Mouse (Mus musculus) ES-Bruce4 (cell line): ENCODE measurements around the gene Slfn1. TPM values are rescaled to one million over a fixed set of nuclear protein-coding genes. Genes with fewer than 3 reads are reported as not detected.
"Not testable (repeated sequence)": the region's sequence is repeated elsewhere in the genome, so short reads cannot be mapped to it uniquely, and the experiment has no call there.

Experiments used
- H3K27ac ChIP-seq: 2 replicates; pipeline ENCODE4 v1.5.1; 2012; ENCODE audit warnings: low read length, inconsistent platforms; ENCODE audit not compliant: insufficient read depth
- H3K27me3 ChIP-seq: 2 replicates; pipeline ENCODE4 v1.6.1; 2012; ENCODE audit warnings: mild to moderate bottlenecking, low read length, inconsistent platforms; ENCODE audit not compliant: control insufficient read depth, poor library complexity, insufficient read depth, severe bottlenecking
- H3K36me3 ChIP-seq: 2 replicates; pipeline ENCODE4 v1.6.1; 2012; ENCODE audit warnings: inconsistent platforms, mild to moderate bottlenecking, low read length, moderate library complexity; ENCODE audit not compliant: control insufficient read depth, poor library complexity, insufficient read depth, severe bottlenecking
- H3K4me1 ChIP-seq: one replicate; pipeline ENCODE4 v1.8.1; 2011; ENCODE audit warnings: low read length; ENCODE audit not compliant: control insufficient read depth, insufficient read depth
- H3K4me3 ChIP-seq: 2 replicates; pipeline ENCODE4 v1.5.1; 2011; ENCODE audit warnings: low read depth, mild to moderate bottlenecking, low read length
- H3K9ac ChIP-seq: 2 replicates; pipeline ENCODE4 v1.6.1; 2012; ENCODE audit warnings: low read depth, mild to moderate bottlenecking, inconsistent platforms; ENCODE audit not compliant: poor library complexity, severe bottlenecking
- H3K9me3 ChIP-seq: replicated peaks from 2 replicates; pipeline ENCODE4 v1.6.1; 2012; ENCODE audit warnings: mild to moderate bottlenecking, low read length, inconsistent platforms; ENCODE audit not compliant: control insufficient read depth, poor library complexity, insufficient read depth, severe bottlenecking
- CTCF ChIP-seq: IDR thresholded peaks from one replicate; pipeline ENCODE4 v1.8.1; 2011; ENCODE audit warnings: low read depth, low read length
- EP300 ChIP-seq: IDR thresholded peaks from 2 replicates; pipeline ENCODE4 v1.6.1; 2011; ENCODE audit warnings: low read depth, low read length; ENCODE audit not compliant: insufficient read depth
- POLR2A ChIP-seq: IDR thresholded peaks from one replicate; pipeline ENCODE4 v1.8.1; 2011; ENCODE audit warnings: low read length; ENCODE audit not compliant: insufficient read depth
- polyA plus RNA-seq: library from polyadenylated mRNA; stranded (reverse); fragments of >200 nt; gene quantifications from 2 replicates; pipeline ENCODE4 v1.2.4, GENCODE M21; 2011; ENCODE audit warnings: low read depth; ENCODE audit not compliant: missing spikeins, insufficient read depth, insufficient read length

Slfn1 gene
- polyA plus RNA-seq, 1 experiment = not detected

DNA sequence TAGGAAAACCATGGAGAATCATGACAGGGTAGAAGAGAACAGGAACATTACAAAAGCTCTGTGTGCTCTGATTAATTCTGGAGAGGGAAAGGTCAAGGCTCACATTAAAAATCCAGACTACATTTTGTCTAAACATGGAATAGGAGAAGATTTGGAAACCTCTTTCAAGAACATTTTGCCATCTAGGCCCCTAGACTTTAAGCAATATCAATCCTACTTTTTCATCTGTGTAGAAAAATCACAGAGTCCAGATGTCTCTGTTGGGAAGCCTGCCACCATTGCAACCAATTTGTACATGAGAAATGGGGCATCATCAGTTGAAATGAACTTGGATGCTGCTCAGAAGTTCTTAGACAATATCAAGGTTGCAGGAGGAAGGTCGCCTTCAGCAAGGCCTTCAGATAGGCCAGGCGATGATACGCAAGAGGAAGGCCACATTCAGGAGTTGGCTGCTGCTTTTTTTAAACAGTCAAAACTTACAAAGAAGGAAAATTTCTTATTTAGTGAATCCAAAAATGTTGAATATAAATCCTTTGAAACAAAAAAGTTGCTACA is 4.6 kb downstream of the Slfn1 start:
- no peaks in the 10 kb centered on the region for H3K36me3 ChIP-seq
- no peak overlapping the region for H3K4me3 ChIP-seq
- H3K4me1 ChIP-seq = no peaks in the 10 kb centered on the region
- H3K27me3 ChIP-seq = no peaks in the 10 kb centered on the region
- no peak overlapping the region for H3K9ac ChIP-seq
- no peaks in the 10 kb centered on the region for H3K9me3 ChIP-seq
- H3K27ac ChIP-seq = no peak overlapping the region
- TF ChIP-seq POLR2A = no peak
- TF ChIP-seq CTCF = no peak
- TF ChIP-seq EP300 = no peak

DNA sequence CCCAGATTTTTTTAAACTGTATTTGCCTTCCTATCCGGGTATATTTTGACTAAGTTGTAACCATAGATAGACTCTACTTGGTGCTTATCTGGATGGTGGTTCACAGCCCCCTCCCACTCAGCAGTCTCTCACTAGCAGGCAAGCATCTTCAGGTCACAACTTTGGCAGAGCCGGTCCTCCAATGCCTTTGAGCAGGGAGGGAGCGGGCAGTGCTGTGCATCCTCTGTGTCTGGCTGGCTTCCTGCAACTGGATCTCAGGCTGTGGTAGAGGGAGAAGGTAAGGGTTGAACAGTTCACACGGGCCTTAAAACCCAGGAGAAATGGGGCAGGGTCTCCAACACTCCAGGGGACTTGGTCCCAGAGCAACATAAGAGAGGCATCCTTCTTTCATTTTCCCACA is 6.5 kb downstream of the Slfn1 start:
- no peaks in the 10 kb centered on the region for H3K9me3 ChIP-seq
- H3K36me3 ChIP-seq = no peaks in the 10 kb centered on the region
- no peak overlapping the region for H3K9ac ChIP-seq
- no peak overlapping the region for H3K4me3 ChIP-seq
- no peaks in the 10 kb centered on the region for H3K27me3 ChIP-seq
- H3K4me1 ChIP-seq = no peaks in the 10 kb centered on the region
- TF ChIP-seq POLR2A (no peak), EP300 (no peak), CTCF (no peak)
- H3K27ac ChIP-seq = no peak overlapping the region

DNA sequence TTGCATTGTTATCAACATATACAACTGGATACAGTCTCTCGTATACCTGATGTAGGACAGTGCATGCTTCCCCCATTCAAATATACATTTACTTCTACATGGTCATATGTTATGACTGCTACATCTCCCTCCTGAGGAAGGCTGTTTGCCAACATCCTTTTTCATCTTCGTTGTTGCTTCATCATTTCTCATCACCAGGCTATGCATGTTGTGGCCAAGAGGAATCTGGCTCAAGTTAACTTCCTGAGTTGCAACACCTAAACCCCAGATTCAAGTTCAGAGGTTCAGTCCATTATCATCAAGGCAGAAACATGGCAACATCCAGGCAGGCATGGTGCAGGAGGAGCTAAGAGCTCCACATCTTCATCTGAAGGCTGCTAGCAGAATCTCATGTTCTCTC is 8.3 kb downstream of the Slfn1 start:
- no peaks in the 10 kb centered on the region for H3K27me3 ChIP-seq
- no peak overlapping the region for H3K27ac ChIP-seq
- TF ChIP-seq EP300 (no peak), POLR2A (no peak), CTCF (no peak)
- H3K9ac ChIP-seq = no peak overlapping the region
- H3K9me3 ChIP-seq = no peaks in the 10 kb centered on the region
- no peak overlapping the region for H3K4me3 ChIP-seq
- H3K4me1 ChIP-seq = no peaks in the 10 kb centered on the region
- no peaks in the 10 kb centered on the region for H3K36me3 ChIP-seq

DNA sequence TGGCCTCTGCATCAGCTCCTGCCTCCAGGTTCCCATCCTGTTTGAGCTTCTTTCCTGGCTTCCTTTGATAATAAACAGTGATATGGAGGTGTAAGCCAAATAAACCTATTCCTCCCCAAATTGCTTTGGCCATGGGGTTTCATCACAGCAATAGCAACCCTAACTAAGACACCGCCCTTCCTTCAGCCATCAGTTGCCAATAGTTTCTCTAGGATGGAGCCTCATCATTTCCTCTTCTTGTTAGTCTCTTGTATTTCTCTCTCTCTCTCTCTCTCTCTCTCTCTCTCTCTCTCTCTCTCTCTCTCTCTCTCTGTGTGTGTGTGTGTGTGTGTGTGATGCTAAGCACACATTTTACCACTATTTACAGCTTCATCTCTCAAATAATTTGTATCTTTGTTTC is 9.0 kb downstream of the Slfn1 start:
- H3K4me1 ChIP-seq, H3K36me3 ChIP-seq, H3K9me3 ChIP-seq, H3K4me3 ChIP-seq, H3K27me3 ChIP-seq, H3K27ac ChIP-seq, H3K9ac ChIP-seq: not testable (repeated sequence)

DNA sequence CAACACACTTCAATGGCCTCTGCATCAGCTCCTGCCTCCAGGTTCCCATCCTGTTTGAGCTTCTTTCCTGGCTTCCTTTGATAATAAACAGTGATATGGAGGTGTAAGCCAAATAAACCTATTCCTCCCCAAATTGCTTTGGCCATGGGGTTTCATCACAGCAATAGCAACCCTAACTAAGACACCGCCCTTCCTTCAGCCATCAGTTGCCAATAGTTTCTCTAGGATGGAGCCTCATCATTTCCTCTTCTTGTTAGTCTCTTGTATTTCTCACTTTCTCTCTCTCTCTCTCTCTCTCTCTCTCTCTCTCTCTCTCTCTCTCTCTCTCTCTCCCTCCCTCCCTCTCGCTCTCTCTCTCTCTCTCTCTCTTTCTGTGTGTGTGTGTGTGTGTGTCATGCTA is 20.6 kb downstream of the Slfn1 start:
- H3K9me3 ChIP-seq, H3K36me3 ChIP-seq, H3K4me1 ChIP-seq: not testable (repeated sequence)

DNA sequence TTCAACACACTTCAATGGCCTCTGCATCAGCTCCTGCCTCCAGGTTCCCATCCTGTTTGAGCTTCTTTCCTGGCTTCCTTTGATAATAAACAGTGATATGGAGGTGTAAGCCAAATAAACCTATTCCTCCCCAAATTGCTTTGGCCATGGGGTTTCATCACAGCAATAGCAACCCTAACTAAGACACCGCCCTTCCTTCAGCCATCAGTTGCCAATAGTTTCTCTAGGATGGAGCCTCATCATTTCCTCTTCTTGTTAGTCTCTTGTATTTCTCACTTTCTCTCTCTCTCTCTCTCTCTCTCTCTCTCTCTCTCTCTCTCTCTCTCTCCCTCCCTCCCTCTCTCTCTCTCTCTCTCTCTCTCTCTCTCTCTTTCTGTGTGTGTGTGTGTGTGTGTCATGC is 32.3 kb downstream of the Slfn1 start:
- H3K27me3 ChIP-seq, H3K9ac ChIP-seq, H3K27ac ChIP-seq: not testable (repeated sequence)

More for the DNA sequence above, 20.6 kb downstream of the Slfn1 start:
- H3K9ac ChIP-seq, H3K27ac ChIP-seq, H3K4me3 ChIP-seq, H3K27me3 ChIP-seq: not testable (repeated sequence)

More for the DNA sequence above, 32.3 kb downstream of the Slfn1 start:
- not testable (repeated sequence) for H3K4me3 ChIP-seq, H3K9me3 ChIP-seq, H3K36me3 ChIP-seq, H3K4me1 ChIP-seq

Other genes starting within 250 kb of the Slfn1 start
- 27.4 and 29.9 TPM in 2 replicates for gene Rffl, start 245.6 kb upstream of the Slfn1 start, polyA plus RNA-seq
- 23.9 and 25.8 TPM in 2 replicates for gene Rad51d, start 226.2 kb upstream of the Slfn1 start, polyA plus RNA-seq
- gene Fndc8, start 224.7 kb upstream of the Slfn1 start, polyA plus RNA-seq = not detected in 2 replicates
- gene Nle1, start 208.4 kb upstream of the Slfn1 start, polyA plus RNA-seq = 32.3 and 40.9 TPM in 2 replicates
- gene Unc45b, start 206.3 kb upstream of the Slfn1 start, polyA plus RNA-seq = 3.3 and 3.5 TPM in 2 replicates
- gene Slfn5, start 165.5 kb upstream of the Slfn1 start, polyA plus RNA-seq = 3.7 and 4.2 TPM in 2 replicates
- gene Slfn9, start 125.0 kb upstream of the Slfn1 start, polyA plus RNA-seq = 4.0 and 5.4 TPM in 2 replicates
- gene Slfn8, start 96.0 kb upstream of the Slfn1 start, polyA plus RNA-seq = not detected in 2 replicates
- 0.62 TPM in 1 of 2 replicates, not detected in the other for gene Slfn2, start 51.7 kb upstream of the Slfn1 start, polyA plus RNA-seq
- not detected in 2 replicates for gene Slfn4, start 58.3 kb downstream of the Slfn1 start, polyA plus RNA-seq
- gene Slfn3, start 74.5 kb downstream of the Slfn1 start, polyA plus RNA-seq = 0.41 and 1.2 TPM in 2 replicates
- not detected in 2 replicates for gene Slfn14, start 169.9 kb downstream of the Slfn1 start, polyA plus RNA-seq
- gene Ap2b1, start 182.2 kb downstream of the Slfn1 start, polyA plus RNA-seq = 190 and 196 TPM in 2 replicates
- gene Pex12, start 185.7 kb downstream of the Slfn1 start, polyA plus RNA-seq = 10.4 and 11.8 TPM in 2 replicates